Mouse (Mus musculus): ENCODE measurements around the gene Plekha6. TPM values are rescaled to one million over a fixed set of nuclear protein-coding genes. Genes with fewer than 3 reads are reported as not detected.

Plekha6 gene
- total and polyA plus RNA-seq, 3 experiments = 11.8 to 28.5 TPM; not detected in 1

- no peaks in the 10 kb centered on the region for H3K79me2 ChIP-seq (ENCODE audit: control insufficient read depth, insufficient read depth, low read length, poor library complexity)
- H3K9me3 ChIP-seq (replicated peaks; ENCODE audit: insufficient read depth, low read length) = no peaks in the 10 kb centered on the region
- no peaks in the 10 kb centered on the region for H3K27me3 ChIP-seq (ENCODE audit: control insufficient read depth in 1 of 2, insufficient read depth in 2 of 2, low read length in 2 of 2)
- no peak overlapping the region for H3K27ac ChIP-seq (ENCODE audit: control insufficient read depth, low read depth, low read length)
- no peaks in the 10 kb centered on the region for H3K36me3 ChIP-seq (ENCODE audit: control insufficient read depth in 1 of 2, insufficient read depth in 2 of 2, low read length in 2 of 2)
- no peaks in the 10 kb centered on the region for H3K4me1 ChIP-seq (ENCODE audit: control insufficient read depth in 1 of 2, insufficient read depth in 2 of 2, low read length in 2 of 2)
- H3K4me3 ChIP-seq (ENCODE audit: control insufficient read depth in 1 of 2, insufficient read depth in 1 of 2, low read depth in 2 of 2, low read length in 2 of 2) = no peak overlapping the region
- peak; percentile 76 for DNase-seq (ENCODE audit: low read depth, low spot score)
- no peak for TF ChIP-seq UBTF (IDR thresholded peaks at IDR 0.05; ENCODE audit: borderline replicate concordance, insufficient read depth, low read depth, low read length)
- peak; percentile 95 for TF ChIP-seq SMC3 (IDR thresholded peaks at IDR 0.05; ENCODE audit: low read depth, low read length)
- 0 out of 2 replicates have a peak, but pooled peaks have one; percentile 19 for TF ChIP-seq NRF1 (IDR thresholded peaks at IDR 0.05; ENCODE audit: insufficient read depth, low read depth, low read length, poor library complexity, severe bottlenecking)
- TF ChIP-seq ZNF384 (IDR thresholded peaks at IDR 0.05; ENCODE audit: low read depth, low read length) = peak; percentile 54
- TF ChIP-seq BHLHE40 (IDR thresholded peaks at IDR 0.05; ENCODE audit: borderline replicate concordance, low read depth, low read length) = peak; percentile 49
- TF ChIP-seq NELFE (IDR thresholded peaks at IDR 0.05; ENCODE audit: low read depth, low read length) = no peak
- peak; percentile 93 for TF ChIP-seq ZC3H11A (IDR thresholded peaks at IDR 0.05; ENCODE audit: low read depth, low read length)
- peak; percentile 28; the same call in 1 of the 2 replicates for TF ChIP-seq MAZ (IDR thresholded peaks at IDR 0.05; ENCODE audit: low read depth, low read length)
- TF ChIP-seq MAX (IDR thresholded peaks at IDR 0.05; ENCODE audit: low read length) = no peak
- no peak for TF ChIP-seq POLR2A (IDR thresholded peaks at IDR 0.05; ENCODE audit: control insufficient read depth in 1 of 2, insufficient read depth in 1 of 2, low read depth in 1 of 2, low read length in 2 of 2, poor library complexity in 1 of 2)
- no peak for TF ChIP-seq POLR2AphosphoS2 (IDR thresholded peaks at IDR 0.05; ENCODE audit: low read length)
- TF ChIP-seq EP300 (IDR thresholded peaks at IDR 0.05; ENCODE audit: low read depth in 1 of 2, low read length in 2 of 2) = no peak
- TF ChIP-seq GATA1 (IDR thresholded peaks at IDR 0.05; ENCODE audit: low read depth, low read length) = no peak
- TF ChIP-seq MYC (IDR thresholded peaks at IDR 0.05; ENCODE audit: low read depth, low read length) = no peak
- no peak for TF ChIP-seq CHD2 (IDR thresholded peaks at IDR 0.05; ENCODE audit: low read length)
- peak in 2 of 3 experiments; percentile 87 to 90 for TF ChIP-seq CTCF (IDR thresholded peaks at IDR 0.05 in 2 of 3, conservative IDR thresholded peaks at IDR 0.05 in 1 of 3; ENCODE audit: control insufficient read depth in 1 of 3, insufficient read depth in 1 of 3, low read depth in 2 of 3, low read length in 3 of 3, poor library complexity in 1 of 3, severe bottlenecking in 1 of 3)
- peak; percentile 98 for TF ChIP-seq RAD21 (IDR thresholded peaks at IDR 0.05; ENCODE audit: low read depth, low read length)
- TF ChIP-seq SIN3A (IDR thresholded peaks at IDR 0.05; ENCODE audit: low read length) = peak; percentile 52
- TF ChIP-seq USF1 (IDR thresholded peaks at IDR 0.05; ENCODE audit: low read depth, low read length) = no peak
- peak; percentile 24; the same call in 1 of the 2 replicates for TF ChIP-seq ELF1 (IDR thresholded peaks at IDR 0.05; ENCODE audit: low read depth, low read length)
- TF ChIP-seq JUND (IDR thresholded peaks at IDR 0.05; ENCODE audit: low read depth, low read length) = peak; percentile 51; the same call in 1 of the 2 replicates
- TF ChIP-seq TBP (IDR thresholded peaks at IDR 0.05; ENCODE audit: low read depth, low read length) = no peak
- no peak overlapping the region for H3K9ac ChIP-seq (ENCODE audit: control insufficient read depth, low read depth, low read length, poor library complexity, severe bottlenecking)
Measured at GRCm38 (mm10) chr1:133146014-133147009, 17.7 kb upstream of the Plekha6 start.

Measured in MEL (cell line).